Mouse (Mus musculus) megakaryocyte, embryonic 14.5 days (primary cell): Measurements from ENCODE around the gene Gpr107.

Experiments
- FLI1 ChIP-seq: IDR thresholded peaks from 2 replicates; pipeline ENCODE4 v1.6.1; 2012; ENCODE audit warnings: low read length, inconsistent platforms, mixed read lengths
- GATA1 ChIP-seq: IDR thresholded peaks from 3 replicates; pipeline ENCODE4 v1.6.1; 2012; ENCODE audit warnings: mixed read lengths, low read length, inconsistent platforms, borderline replicate concordance

DNA sequence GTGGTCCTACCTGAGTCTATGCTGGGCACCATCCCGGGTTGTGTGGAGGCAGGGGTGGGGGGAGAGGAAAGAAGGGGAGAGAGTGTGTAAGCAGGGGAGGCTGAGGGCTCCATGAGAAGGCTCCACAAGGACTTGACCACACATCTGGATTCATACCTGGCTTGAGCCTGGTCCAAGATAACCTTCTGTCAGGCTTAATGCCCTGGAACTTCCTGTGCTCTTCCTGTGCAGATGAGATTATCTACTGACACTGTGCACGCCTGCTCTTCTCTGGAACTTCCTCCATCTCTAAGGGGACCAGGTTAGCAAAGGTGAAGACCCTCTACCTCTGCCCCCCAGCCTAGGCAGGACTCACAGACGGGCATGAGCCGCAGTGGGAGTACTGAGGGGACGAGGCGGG is 96.7 kb downstream of the Gpr107 start:
- TF ChIP-seq GATA1 (no peak), FLI1 (no peak)
